Mouse (Mus musculus) liver, embryonic 16.5 days (tissue): ENCODE measurements around the gene Anapc4. TPM values are rescaled to one million over a fixed set of nuclear protein-coding genes. Genes with fewer than 3 reads are reported as not detected.
A peak's percentile ranks its signal among the peaks of the same experiment; 100 is the strongest.

Experiments
- ATAC-seq: fragments of 200-750 bp; cut with Nextera tagmentation; 2 replicates; pipeline ENCODE4 v1.8.0; 2017; ENCODE audit warnings: low read depth, mild to moderate bottlenecking, moderate number of reproducible peaks, moderate library complexity
- H3K27ac ChIP-seq: fragments of 300-500 bp; sonication (generic); 2 replicates; pipeline ENCODE4 v1.5.1; 2014; ENCODE audit warnings: mild to moderate bottlenecking, low read length
- H3K27me3 ChIP-seq: fragments of 300-500 bp; sonication (generic); 2 replicates; pipeline ENCODE4 v1.6.1; 2014; ENCODE audit warnings: low read depth, low read length, mixed read lengths; ENCODE audit not compliant: control insufficient read depth, insufficient read depth
- H3K36me3 ChIP-seq: fragments of 300-500 bp; sonication (generic); 2 replicates; pipeline ENCODE4 v1.6.1; 2014; ENCODE audit warnings: mild to moderate bottlenecking; ENCODE audit not compliant: control insufficient read depth, insufficient read depth
- H3K4me1 ChIP-seq: fragments of 300-500 bp; sonication (generic); 2 replicates; pipeline ENCODE4 v1.6.1; 2014; ENCODE audit warnings: low read depth, low read length, mixed read lengths; ENCODE audit not compliant: control insufficient read depth
- H3K4me2 ChIP-seq: fragments of 300-500 bp; sonication (generic); 2 replicates; pipeline ENCODE4 v1.6.1; 2014; ENCODE audit warnings: low read depth, low read length, mixed read lengths
- H3K4me3 ChIP-seq: fragments of 300-500 bp; sonication (generic); 2 replicates; pipeline ENCODE4 v1.5.1; 2014; ENCODE audit warnings: low read depth, mild to moderate bottlenecking, low read length
- H3K9ac ChIP-seq: fragments of 300-500 bp; sonication (generic); 2 replicates; pipeline ENCODE4 v1.6.1; 2014; ENCODE audit warnings: low read depth, low read length
- H3K9me3 ChIP-seq: fragments of 300-500 bp; sonication (generic); replicated peaks from 2 replicates; pipeline ENCODE4 v1.6.1; 2016; ENCODE audit warnings: low read length; ENCODE audit not compliant: control insufficient read depth
- WGBS: fragments of 180-500 bp; shearing (Covaris S2); extraction: QIAGEN DNeasy Blood & Tissue Kit; methylation state at CpG from one replicate; pipeline ENCODE4 v1.1.7; 2014; ENCODE audit not compliant: insufficient replicate concordance; 5-methylcytosine and 5-hydroxymethylcytosine counted together
- polyA plus RNA-seq: library from polyadenylated mRNA; unstranded; fragments of >200 nt; fragmentation: Nextera tagmentation; extraction: Ambion mirVana; gene quantifications from 2 replicates; pipeline ENCODE4 v1.2.1, GENCODE M21; 2015

Gene Anapc4
- polyA plus RNA-seq, 1 experiment from 2014 or later, result 22.2 TPM

GRCm38 (mm10) chr5:52882446-52882845, 48.6 kb downstream of the Anapc4 start:
- ATAC-seq, result no peak
- H3K27ac ChIP-seq, result no peak overlapping the region
- no peaks in the 10 kb centered on the region for H3K36me3 ChIP-seq
- H3K4me2 ChIP-seq, result no peak overlapping the region
- H3K4me1 ChIP-seq, result no peaks in the 10 kb centered on the region
- no peak overlapping the region for H3K4me3 ChIP-seq
- 37% methylated on average over 2 of the region's 2 CpGs for WGBS
- no peak overlapping the region for H3K9ac ChIP-seq
- H3K9me3 ChIP-seq, result no peaks in the 10 kb centered on the region
- no peaks in the 10 kb centered on the region; the same call in 1 of the 2 replicates for H3K27me3 ChIP-seq

GRCm38 (mm10) chr5:52887085-52887484, 53.3 kb downstream of the Anapc4 start:
- H3K27ac ChIP-seq, result no peak overlapping the region
- H3K4me1 ChIP-seq, result no peaks in the 10 kb centered on the region
- no peak overlapping the region for H3K4me3 ChIP-seq
- ATAC-seq, result no peak
- H3K9ac ChIP-seq, result no peak overlapping the region
- no peak overlapping the region for H3K4me2 ChIP-seq
- H3K27me3 ChIP-seq, result no peaks in the 10 kb centered on the region
- WGBS, result 28% methylated on average over 12 of the region's 12 CpGs
- H3K36me3 ChIP-seq, result no peaks in the 10 kb centered on the region
- no peaks in the 10 kb centered on the region for H3K9me3 ChIP-seq

- H3K4me2 ChIP-seq, result no peak overlapping the region
- H3K27me3 ChIP-seq, result no peaks in the 10 kb centered on the region
- no peak overlapping the region for H3K27ac ChIP-seq
- H3K4me3 ChIP-seq, result no peak overlapping the region
- no peak overlapping the region for H3K9ac ChIP-seq
- H3K9me3 ChIP-seq, result no peaks in the 10 kb centered on the region; the same call in 1 of the 2 replicates
- no peak for ATAC-seq
- no peaks in the 10 kb centered on the region for H3K4me1 ChIP-seq
- 35% methylated on average over 7 of the region's 7 CpGs for WGBS
- no peaks in the 10 kb centered on the region for H3K36me3 ChIP-seq
Observed at GRCm38 (mm10) chr5:52889919-52890318, 56.1 kb downstream of the Anapc4 start.

- H3K4me1 ChIP-seq, result no peaks in the 10 kb centered on the region
- H3K9me3 ChIP-seq, result no peaks in the 10 kb centered on the region; the same call in 1 of the 2 replicates
- H3K36me3 ChIP-seq, result no peaks in the 10 kb centered on the region
- H3K9ac ChIP-seq, result no peak overlapping the region
- ATAC-seq, result 0 out of 2 replicates have a peak, but pooled peaks have one; percentile 21
- H3K4me2 ChIP-seq, result no peak overlapping the region
- no peak overlapping the region for H3K27ac ChIP-seq
- WGBS, result 46% methylated on average over 12 of the region's 12 CpGs
- no peak overlapping the region for H3K4me3 ChIP-seq
- H3K27me3 ChIP-seq, result no peaks in the 10 kb centered on the region
Observed at GRCm38 (mm10) chr5:52891949-52892835, 58.4 kb downstream of the Anapc4 start.

- WGBS, result 74% methylated on average over 5 of the region's 5 CpGs
Observed at GRCm38 (mm10) chr5:52893938-52894337, 60.1 kb downstream of the Anapc4 start.

GRCm38 (mm10) chr5:52904246-52904645, 70.4 kb downstream of the Anapc4 start:
- H3K27me3 ChIP-seq, result no peaks in the 10 kb centered on the region
- H3K36me3 ChIP-seq, result no peaks in the 10 kb centered on the region
- WGBS, result 36% methylated on average over 4 of the region's 4 CpGs
- no peak overlapping the region for H3K27ac ChIP-seq
- no peaks in the 10 kb centered on the region for H3K4me1 ChIP-seq
- no peak overlapping the region for H3K4me3 ChIP-seq
- no peak overlapping the region for H3K9ac ChIP-seq
- H3K4me2 ChIP-seq, result no peak overlapping the region
- no peaks in the 10 kb centered on the region for H3K9me3 ChIP-seq
- ATAC-seq, result no peak

More at GRCm38 (mm10) chr5:52893938-52894337, 60.1 kb downstream of the Anapc4 start:
- no peaks in the 10 kb centered on the region for H3K27me3 ChIP-seq
- H3K4me1 ChIP-seq, result no peaks in the 10 kb centered on the region
- no peak overlapping the region for H3K27ac ChIP-seq
- no peak overlapping the region for H3K4me3 ChIP-seq
- no peak overlapping the region for H3K4me2 ChIP-seq
- no peak for ATAC-seq
- no peaks in the 10 kb centered on the region for H3K36me3 ChIP-seq
- H3K9me3 ChIP-seq, result no peaks in the 10 kb centered on the region; the same call in 1 of the 2 replicates
- no peak overlapping the region for H3K9ac ChIP-seq

GRCm38 (mm10) chr5:52904671-52905070, 70.9 kb downstream of the Anapc4 start:
- H3K9ac ChIP-seq, result no peak overlapping the region
- no peaks in the 10 kb centered on the region for H3K27me3 ChIP-seq
- H3K4me1 ChIP-seq, result no peaks in the 10 kb centered on the region
- no peak overlapping the region for H3K27ac ChIP-seq
- no peaks in the 10 kb centered on the region for H3K36me3 ChIP-seq
- WGBS, result 39% methylated on average over 6 of the region's 6 CpGs
- H3K9me3 ChIP-seq, result no peaks in the 10 kb centered on the region
- no peak overlapping the region for H3K4me2 ChIP-seq
- no peak overlapping the region for H3K4me3 ChIP-seq
- no peak for ATAC-seq

- ATAC-seq, result no peak
- no peaks in the 10 kb centered on the region for H3K27me3 ChIP-seq
- 67% methylated on average over 3 of the region's 3 CpGs for WGBS
- no peaks in the 10 kb centered on the region for H3K36me3 ChIP-seq
- no peak overlapping the region for H3K27ac ChIP-seq
- no peak overlapping the region for H3K4me3 ChIP-seq
- H3K9ac ChIP-seq, result no peak overlapping the region
- no peaks in the 10 kb centered on the region for H3K9me3 ChIP-seq
- no peak overlapping the region for H3K4me2 ChIP-seq
- no peaks in the 10 kb centered on the region; the same call in 1 of the 2 replicates for H3K4me1 ChIP-seq
Observed at GRCm38 (mm10) chr5:52908246-52908645, 74.4 kb downstream of the Anapc4 start.

- H3K4me2 ChIP-seq, result peak overlapping the region; percentile 38
- H3K27ac ChIP-seq, result no peak overlapping the region
- no peaks in the 10 kb centered on the region for H3K9me3 ChIP-seq
- 12% methylated on average over 12 of the region's 12 CpGs for WGBS
- no peak overlapping the region for H3K9ac ChIP-seq
- H3K4me1 ChIP-seq, result no peaks in the 10 kb centered on the region; the same call in 1 of the 2 replicates
- H3K27me3 ChIP-seq, result no peaks in the 10 kb centered on the region
- H3K4me3 ChIP-seq, result peak overlapping the region; percentile 22
- no peak for ATAC-seq
- H3K36me3 ChIP-seq, result no peaks in the 10 kb centered on the region
Observed at GRCm38 (mm10) chr5:52910159-52910591, 76.4 kb downstream of the Anapc4 start.
